Mouse (Mus musculus): ENCODE results near the gene Dst. TPM values are rescaled to one million over a fixed set of nuclear protein-coding genes. Genes with fewer than 3 reads are reported as not detected.

The Dst gene
- total and polyA plus RNA-seq, 3 experiments: 0.08 to 0.60 TPM; not detected in 1

- no peak overlapping the region for H3K9ac ChIP-seq (ENCODE audit: control insufficient read depth, low read depth, low read length, poor library complexity, severe bottlenecking)
- H3K4me1 ChIP-seq (ENCODE audit: control insufficient read depth in 1 of 2, insufficient read depth in 2 of 2, low read length in 2 of 2): no peaks in the 10 kb centered on the region
- H3K27ac ChIP-seq (ENCODE audit: control insufficient read depth, low read depth, low read length): no peak overlapping the region
- H3K9me3 ChIP-seq (replicated peaks; ENCODE audit: insufficient read depth, low read length): no peaks in the 10 kb centered on the region
- DNase-seq (ENCODE audit: low read depth, low spot score): no peak
- H3K4me3 ChIP-seq (ENCODE audit: control insufficient read depth in 1 of 2, insufficient read depth in 1 of 2, low read depth in 2 of 2, low read length in 2 of 2): no peak overlapping the region
- no peaks in the 10 kb centered on the region for H3K79me2 ChIP-seq (ENCODE audit: control insufficient read depth, insufficient read depth, low read length, poor library complexity)
- no peaks in the 10 kb centered on the region for H3K36me3 ChIP-seq (ENCODE audit: control insufficient read depth in 1 of 2, insufficient read depth in 2 of 2, low read length in 2 of 2)
- no peaks in the 10 kb centered on the region; a peak in 1 of 4 replicates for H3K27me3 ChIP-seq (ENCODE audit: control insufficient read depth in 1 of 2, insufficient read depth in 2 of 2, low read length in 2 of 2)
- no peak for TF ChIP-seq ELF1 (IDR thresholded peaks at IDR 0.05; ENCODE audit: low read depth, low read length)
- TF ChIP-seq TAL1 (IDR thresholded peaks at IDR 0.05; ENCODE audit: low read length): no peak
- no peak for TF ChIP-seq RCOR1 (IDR thresholded peaks at IDR 0.05; ENCODE audit: low read depth, low read length)
- no peak for TF ChIP-seq USF2 (IDR thresholded peaks at IDR 0.05; ENCODE audit: borderline replicate concordance in 1 of 2, insufficient read depth in 1 of 2, low read depth in 1 of 2, low read length in 2 of 2)
- no peak for TF ChIP-seq POLR2AphosphoS2 (IDR thresholded peaks at IDR 0.05; ENCODE audit: low read length)
These were observed 38.6 kb upstream of the Dst start for GRCm38 (mm10) chr1:33869437-33869836.

GRCm38 (mm10) chr1:33873561-33873960 is 34.5 kb upstream of the Dst start:
- Histone ChIP-seq H3K9ac (ENCODE audit: control insufficient read depth, low read depth, low read length, poor library complexity, severe bottlenecking) (no peak overlapping the region), H3K4me3 (ENCODE audit: control insufficient read depth in 1 of 2, insufficient read depth in 1 of 2, low read depth in 2 of 2, low read length in 2 of 2) (no peak overlapping the region), H3K4me1 (ENCODE audit: control insufficient read depth in 1 of 2, insufficient read depth in 2 of 2, low read length in 2 of 2) (no peaks in the 10 kb centered on the region), H3K27me3 (ENCODE audit: control insufficient read depth in 1 of 2, insufficient read depth in 2 of 2, low read length in 2 of 2) (no peaks in the 10 kb centered on the region; a peak in 1 of 4 replicates), H3K27ac (ENCODE audit: control insufficient read depth, low read depth, low read length) (no peak overlapping the region), H3K79me2 (ENCODE audit: control insufficient read depth, insufficient read depth, low read length, poor library complexity) (no peaks in the 10 kb centered on the region), H3K36me3 (ENCODE audit: control insufficient read depth in 1 of 2, insufficient read depth in 2 of 2, low read length in 2 of 2) (no peaks in the 10 kb centered on the region), H3K9me3 (replicated peaks; ENCODE audit: insufficient read depth, low read length) (no peaks in the 10 kb centered on the region)
- no peak for TF ChIP-seq POLR2AphosphoS5 (IDR thresholded peaks at IDR 0.05; ENCODE audit: borderline replicate concordance, low read depth, low read length)
- no peak for TF ChIP-seq CTCF (IDR thresholded peaks at IDR 0.05 in 2 of 3, conservative IDR thresholded peaks at IDR 0.05 in 1 of 3; ENCODE audit: control insufficient read depth in 1 of 3, insufficient read depth in 1 of 3, low read depth in 2 of 3, low read length in 3 of 3, poor library complexity in 1 of 3, severe bottlenecking in 1 of 3)
- DNase-seq (ENCODE audit: low read depth, low spot score): no peak

GRCm38 (mm10) chr1:33875691-33876090 is 32.3 kb upstream of the Dst start:
- Histone ChIP-seq H3K4me3 (ENCODE audit: control insufficient read depth in 1 of 2, insufficient read depth in 1 of 2, low read depth in 2 of 2, low read length in 2 of 2) (no peak overlapping the region), H3K27me3 (ENCODE audit: control insufficient read depth in 1 of 2, insufficient read depth in 2 of 2, low read length in 2 of 2) (no peaks in the 10 kb centered on the region), H3K9me3 (replicated peaks; ENCODE audit: insufficient read depth, low read length) (no peaks in the 10 kb centered on the region), H3K4me1 (ENCODE audit: control insufficient read depth in 1 of 2, insufficient read depth in 2 of 2, low read length in 2 of 2) (no peaks in the 10 kb centered on the region), H3K79me2 (ENCODE audit: control insufficient read depth, insufficient read depth, low read length, poor library complexity) (no peaks in the 10 kb centered on the region), H3K27ac (ENCODE audit: control insufficient read depth, low read depth, low read length) (no peak overlapping the region), H3K9ac (ENCODE audit: control insufficient read depth, low read depth, low read length, poor library complexity, severe bottlenecking) (no peak overlapping the region), H3K36me3 (ENCODE audit: control insufficient read depth in 1 of 2, insufficient read depth in 2 of 2, low read length in 2 of 2) (no peaks in the 10 kb centered on the region)
- no peak for TF ChIP-seq NRF1 (IDR thresholded peaks at IDR 0.05; ENCODE audit: insufficient read depth, low read depth, low read length, poor library complexity, severe bottlenecking)
- TF ChIP-seq NELFE (IDR thresholded peaks at IDR 0.05; ENCODE audit: low read depth, low read length): no peak
- no peak for TF ChIP-seq GATA1 (IDR thresholded peaks at IDR 0.05; ENCODE audit: low read depth, low read length)
- peak; percentile 36 to 44 (median 40); a peak in 5 of 6 replicates for TF ChIP-seq CTCF (IDR thresholded peaks at IDR 0.05 in 2 of 3, conservative IDR thresholded peaks at IDR 0.05 in 1 of 3; ENCODE audit: control insufficient read depth in 1 of 3, insufficient read depth in 1 of 3, low read depth in 2 of 3, low read length in 3 of 3, poor library complexity in 1 of 3, severe bottlenecking in 1 of 3)
- TF ChIP-seq SIN3A (IDR thresholded peaks at IDR 0.05; ENCODE audit: low read length): no peak
- TF ChIP-seq JUND (IDR thresholded peaks at IDR 0.05; ENCODE audit: low read depth, low read length): no peak
- no peak for TF ChIP-seq UBTF (IDR thresholded peaks at IDR 0.05; ENCODE audit: borderline replicate concordance, insufficient read depth, low read depth, low read length)
- TF ChIP-seq MYC (IDR thresholded peaks at IDR 0.05; ENCODE audit: low read depth, low read length): no peak
- TF ChIP-seq MAX (IDR thresholded peaks at IDR 0.05; ENCODE audit: low read length): no peak
- peak; percentile 24 for TF ChIP-seq SMC3 (IDR thresholded peaks at IDR 0.05; ENCODE audit: low read depth, low read length)
- no peak for TF ChIP-seq POLR2AphosphoS2 (IDR thresholded peaks at IDR 0.05; ENCODE audit: low read length)
- no peak for TF ChIP-seq MXI1 (IDR thresholded peaks at IDR 0.05; ENCODE audit: low read depth, low read length)
- TF ChIP-seq CHD2 (IDR thresholded peaks at IDR 0.05; ENCODE audit: low read length): no peak
- TF ChIP-seq EP300 (IDR thresholded peaks at IDR 0.05; ENCODE audit: low read depth in 1 of 2, low read length in 2 of 2): no peak
- peak; percentile 66 for TF ChIP-seq ZNF384 (IDR thresholded peaks at IDR 0.05; ENCODE audit: low read depth, low read length)
- TF ChIP-seq MYB (IDR thresholded peaks at IDR 0.05; ENCODE audit: low read depth, low read length): no peak
- no peak for TF ChIP-seq MAFK (IDR thresholded peaks at IDR 0.05; ENCODE audit: borderline replicate concordance, low read depth, low read length)
- TF ChIP-seq RAD21 (IDR thresholded peaks at IDR 0.05; ENCODE audit: low read depth, low read length): peak; percentile 6
- peak; percentile 49 for DNase-seq (ENCODE audit: low read depth, low spot score)

Data from MEL (cell line).